Mouse (Mus musculus) forebrain, embryonic 10.5 days (tissue): ENCODE data around the gene Pola1. TPM values are rescaled to one million over a fixed set of nuclear protein-coding genes. Genes with fewer than 3 reads are reported as not detected.

ENCODE experiments used
- DNase-seq: peaks from one replicate; pipeline ENCODE4 v3.0.0-alpha.2; 2017; ENCODE audit warnings: low spot score; ENCODE audit errors: extremely low spot score
- H3K27ac ChIP-seq: fragments of 300-500 bp; sonication (generic); 2 replicates; pipeline ENCODE4 v1.5.1; 2016; ENCODE audit warnings: mild to moderate bottlenecking
- H3K27me3 ChIP-seq: fragments of 300-500 bp; sonication (generic); 2 replicates; pipeline ENCODE4 v1.6.1; 2016; ENCODE audit warnings: mild to moderate bottlenecking; ENCODE audit not compliant: poor library complexity, severe bottlenecking
- H3K36me3 ChIP-seq: fragments of 300-500 bp; sonication (generic); replicated peaks from 2 replicates; pipeline ENCODE4 v1.6.1; 2016; ENCODE audit warnings: mild to moderate bottlenecking, moderate library complexity
- H3K4me1 ChIP-seq: fragments of 300-500 bp; sonication (generic); 2 replicates; pipeline ENCODE4 v1.6.1; 2016
- H3K4me3 ChIP-seq: fragments of 300-500 bp; sonication (generic); 2 replicates; pipeline ENCODE4 v1.5.1; 2016; ENCODE audit warnings: mild to moderate bottlenecking, moderate library complexity
- H3K9me3 ChIP-seq: fragments of 300-500 bp; sonication (generic); 2 replicates; pipeline ENCODE4 v1.6.1; 2016; ENCODE audit warnings: mild to moderate bottlenecking, moderate library complexity
- WGBS: fragments of 180-500 bp; shearing (Covaris S2); methylation state at CpG from one replicate; pipeline ENCODE4 v1.1.7; 2016; 5-methylcytosine and 5-hydroxymethylcytosine counted together
- polyA plus RNA-seq: library from polyadenylated mRNA; unstranded; fragments of >200 nt; fragmentation: Nextera tagmentation; extraction: Ambion mirVana; gene quantifications from 2 replicates; pipeline ENCODE4 v1.2.1, GENCODE M21; 2016

Gene Pola1
- polyA plus RNA-seq, 1 experiment from 2014 or later = 30.7 TPM

- H3K4me1 ChIP-seq = no peaks in the 10 kb centered on the region
- H3K9me3 ChIP-seq = no peaks in the 10 kb centered on the region
- DNase-seq = no peak
- no peaks in the 10 kb centered on the region for H3K27me3 ChIP-seq
- no peak overlapping the region for H3K4me3 ChIP-seq
- peaks cover 5% of the 10 kb centered on the region; the same call in 1 of the 2 replicates for H3K36me3 ChIP-seq
- WGBS = 71% methylated on average over 3 of the region's 3 CpGs
- H3K27ac ChIP-seq = no peak overlapping the region
These were observed 234.9 kb downstream of the Pola1 start for GRCm38 (mm10) chrX:93397089-93397488.

- peaks cover 30% of the 10 kb centered on the region for H3K27me3 ChIP-seq
- H3K4me1 ChIP-seq = no peaks in the 10 kb centered on the region
- H3K4me3 ChIP-seq = no peak overlapping the region
- WGBS = 75% methylated on average over 9 of the region's 9 CpGs
- no peak for DNase-seq
- no peaks in the 10 kb centered on the region for H3K36me3 ChIP-seq
- no peaks in the 10 kb centered on the region for H3K9me3 ChIP-seq
- H3K27ac ChIP-seq = no peak overlapping the region
These were observed 254.5 kb downstream of the Pola1 start for GRCm38 (mm10) chrX:93377285-93377972.

- Histone ChIP-seq H3K27ac (no peak overlapping the region), H3K4me1 (no peaks in the 10 kb centered on the region), H3K4me3 (no peak overlapping the region), H3K27me3 (peaks cover 20% of the 10 kb centered on the region; the same call in 1 of the 2 replicates), H3K9me3 (no peaks in the 10 kb centered on the region), H3K36me3 (no peaks in the 10 kb centered on the region)
- no peak for DNase-seq
- 80% methylated on average over 1 of the region's 1 CpGs for whole genome bisulfite sequencing
These were observed 258.5 kb downstream of the Pola1 start for GRCm38 (mm10) chrX:93373503-93373902.

DNA sequence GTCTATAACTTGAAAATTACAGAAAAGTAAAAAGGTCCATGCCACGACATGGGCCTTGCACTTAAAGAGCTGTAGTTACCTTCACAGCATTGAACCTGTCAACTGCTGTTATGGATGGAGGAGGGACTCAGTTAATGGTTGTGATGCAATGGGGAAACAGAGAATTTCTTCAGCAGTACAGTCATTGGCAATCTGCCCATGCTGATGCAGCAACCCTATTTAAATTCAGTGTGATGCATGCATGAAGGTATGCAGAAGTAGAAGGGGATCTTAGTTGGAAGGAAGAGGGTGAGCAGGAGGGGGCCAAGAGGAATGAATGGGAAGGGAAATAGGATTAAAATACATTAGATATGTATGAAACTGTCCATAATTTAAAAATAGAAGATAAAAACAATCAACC is 262.2 kb downstream of the Pola1 start:
- Histone ChIP-seq H3K27ac (no peak overlapping the region), H3K4me1 (no peaks in the 10 kb centered on the region), H3K4me3 (no peak overlapping the region), H3K9me3 (no peaks in the 10 kb centered on the region), H3K36me3 (no peaks in the 10 kb centered on the region), H3K27me3 (peaks cover 3% of the 10 kb centered on the region; the same call in 1 of the 2 replicates)
- no peak for DNase-seq
- WGBS = 85% methylated on average over 1 of the region's 1 CpGs

DNA sequence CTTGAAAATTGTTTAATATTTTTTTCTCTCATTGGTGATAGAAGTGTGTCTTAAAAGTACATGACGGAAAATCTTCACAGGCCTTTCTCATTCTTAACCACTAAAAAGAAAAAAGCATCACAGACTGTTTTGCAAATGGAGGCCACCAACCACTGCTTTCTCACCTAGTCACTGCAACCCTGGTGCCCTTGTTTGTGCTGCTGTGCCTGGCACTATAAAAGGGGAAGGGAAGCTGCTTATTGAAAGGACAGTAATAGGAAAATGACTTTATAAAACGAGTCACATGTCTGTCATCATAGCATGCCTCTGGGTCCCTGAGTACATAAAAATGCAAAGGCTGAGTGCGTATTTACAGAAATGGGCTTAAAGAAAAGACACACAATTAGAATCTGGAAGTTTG is 263.7 kb downstream of the Pola1 start:
- H3K4me1 ChIP-seq = no peaks in the 10 kb centered on the region
- 90% methylated on average over 3 of the region's 3 CpGs for WGBS
- H3K27me3 ChIP-seq = no peaks in the 10 kb centered on the region
- no peak overlapping the region for H3K27ac ChIP-seq
- H3K4me3 ChIP-seq = no peak overlapping the region
- no peaks in the 10 kb centered on the region for H3K9me3 ChIP-seq
- no peak for DNase-seq
- no peaks in the 10 kb centered on the region for H3K36me3 ChIP-seq

DNA sequence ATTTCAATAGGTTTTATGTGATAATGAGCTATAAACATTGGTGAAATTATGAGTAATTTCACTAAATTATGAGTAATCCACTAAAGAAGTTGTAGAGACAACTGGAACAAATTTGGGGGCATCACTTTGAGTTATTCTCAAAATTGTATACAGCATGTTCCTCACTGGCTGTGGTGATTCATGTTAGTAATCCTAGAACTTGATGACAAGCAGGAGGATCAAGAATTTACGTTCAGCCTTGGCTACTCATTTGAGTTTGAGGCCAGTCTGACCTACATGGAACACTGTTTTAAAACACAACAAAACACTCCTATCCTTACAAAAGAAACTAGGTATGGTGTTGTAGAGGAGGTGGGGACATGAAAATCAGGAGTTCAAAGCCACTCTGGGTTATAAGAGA is 310.6 kb downstream of the Pola1 start:
- DNase-seq = no peak
- no peak overlapping the region for H3K4me3 ChIP-seq
- 75% methylated on average over 1 of the region's 1 CpGs for WGBS
- no peaks in the 10 kb centered on the region for H3K27me3 ChIP-seq
- no peaks in the 10 kb centered on the region for H3K4me1 ChIP-seq
- H3K36me3 ChIP-seq = no peaks in the 10 kb centered on the region
- no peak overlapping the region for H3K27ac ChIP-seq
- no peaks in the 10 kb centered on the region for H3K9me3 ChIP-seq

DNA sequence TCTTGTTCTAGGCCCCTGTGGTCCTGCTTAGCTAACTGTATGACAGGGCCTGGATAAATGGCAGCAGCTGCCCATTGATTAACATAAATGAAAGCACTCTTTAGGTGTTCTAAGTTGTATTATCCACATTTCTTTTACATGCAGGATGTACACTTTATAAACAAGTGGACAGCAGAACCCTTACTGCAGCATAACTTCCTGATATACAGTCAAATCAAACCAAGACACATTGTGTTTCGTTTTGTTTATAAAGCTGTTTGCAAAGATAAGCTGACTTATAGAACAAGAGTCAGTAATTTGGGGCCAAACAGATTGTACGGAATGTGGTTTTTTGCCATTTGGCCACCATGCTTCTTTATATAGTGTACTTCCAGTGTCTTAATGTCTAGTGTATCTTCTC is 312.0 kb downstream of the Pola1 start:
- WGBS = 87% methylated on average over 2 of the region's 2 CpGs
- no peak for DNase-seq
- no peak overlapping the region for H3K4me3 ChIP-seq
- H3K27ac ChIP-seq = no peak overlapping the region
- H3K9me3 ChIP-seq = no peaks in the 10 kb centered on the region
- no peaks in the 10 kb centered on the region for H3K36me3 ChIP-seq
- H3K4me1 ChIP-seq = no peaks in the 10 kb centered on the region
- H3K27me3 ChIP-seq = no peaks in the 10 kb centered on the region

- Histone ChIP-seq H3K27ac (no peak overlapping the region), H3K4me3 (no peak overlapping the region), H3K4me1 (no peaks in the 10 kb centered on the region), H3K36me3 (no peaks in the 10 kb centered on the region), H3K27me3 (no peaks in the 10 kb centered on the region), H3K9me3 (no peaks in the 10 kb centered on the region)
- no peak for DNase-seq
- 72% methylated on average over 4 of the region's 4 CpGs for WGBS
These were observed 314.4 kb downstream of the Pola1 start for GRCm38 (mm10) chrX:93317577-93317976.

- Histone ChIP-seq H3K27me3 (peaks cover 72% of the 10 kb centered on the region), H3K4me1 (peaks cover 61% of the 10 kb centered on the region), H3K9me3 (no peaks in the 10 kb centered on the region), H3K4me3 (no peak overlapping the region), H3K36me3 (no peaks in the 10 kb centered on the region), H3K27ac (no peak overlapping the region)
- 87% methylated on average over 7 of the region's 7 CpGs for WGBS
- no peak for DNase-seq
These were observed 326.2 kb downstream of the Pola1 start for GRCm38 (mm10) chrX:93305780-93306179.

DNA sequence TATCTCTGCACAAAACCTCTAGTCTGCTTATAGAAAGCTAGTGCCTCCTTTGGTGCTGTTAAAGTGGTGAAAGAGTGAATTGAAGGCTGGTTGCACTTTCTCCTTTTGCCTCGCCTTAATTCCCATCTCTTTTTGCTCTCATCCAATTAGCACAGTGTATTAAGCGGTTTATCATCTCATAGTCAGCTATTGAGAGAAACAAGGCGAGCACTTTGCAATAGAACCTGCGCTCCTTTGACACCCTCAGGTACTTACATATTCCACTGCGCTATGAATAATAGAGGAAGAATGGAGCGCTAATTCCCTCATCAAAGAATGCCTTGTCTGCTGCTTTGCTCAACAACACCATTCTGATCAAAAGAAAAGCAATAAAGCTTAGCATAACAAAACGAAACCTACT is 330.2 kb downstream of the Pola1 start:
- Histone ChIP-seq H3K9me3 (no peaks in the 10 kb centered on the region), H3K4me3 (no peak overlapping the region), H3K4me1 (peaks cover 65% of the 10 kb centered on the region), H3K27ac (no peak overlapping the region), H3K36me3 (no peaks in the 10 kb centered on the region; the same call in 1 of the 2 replicates), H3K27me3 (peaks cover 100% of the 10 kb centered on the region)
- WGBS = 10% methylated on average over 7 of the region's 7 CpGs
- DNase-seq = no peak

GRCm38 (mm10) chrX:93300183-93300815 is 331.7 kb downstream of the Pola1 start:
- Histone ChIP-seq H3K36me3 (no peaks in the 10 kb centered on the region; the same call in 1 of the 2 replicates), H3K4me1 (peaks cover 69% of the 10 kb centered on the region), H3K9me3 (no peaks in the 10 kb centered on the region), H3K27me3 (peaks cover 100% of the 10 kb centered on the region), H3K4me3 (no peak overlapping the region), H3K27ac (peak overlapping the region; percentile 74)
- DNase-seq = peak; percentile 34
- 20% methylated on average over 10 of the region's 10 CpGs for WGBS

- peaks cover 75% of the 10 kb centered on the region for H3K4me1 ChIP-seq
- no peak for DNase-seq
- H3K36me3 ChIP-seq = peaks cover under 1% of the 10 kb centered on the region; the same call in 1 of the 2 replicates
- peak overlapping the region; percentile 85 for H3K27ac ChIP-seq
- H3K9me3 ChIP-seq = no peaks in the 10 kb centered on the region
- 10% methylated on average over 6 of the region's 6 CpGs for WGBS
- H3K4me3 ChIP-seq = peak overlapping the region; percentile 44; the same call in 1 of the 2 replicates
- H3K27me3 ChIP-seq = peaks cover 100% of the 10 kb centered on the region
These were observed 332.2 kb downstream of the Pola1 start for GRCm38 (mm10) chrX:93299771-93300170.

- peak overlapping the region; percentile 44 for H3K4me3 ChIP-seq
- no peaks in the 10 kb centered on the region for H3K9me3 ChIP-seq
- peak; percentile 38 for DNase-seq
- peaks cover 6% of the 10 kb centered on the region for H3K36me3 ChIP-seq
- H3K27ac ChIP-seq = peak overlapping the region; percentile 85
- WGBS = 17% methylated on average over 37 of the region's 43 CpGs
- peaks cover 100% of the 10 kb centered on the region for H3K27me3 ChIP-seq
- H3K4me1 ChIP-seq = peaks cover 76% of the 10 kb centered on the region
These were observed 332.8 kb downstream of the Pola1 start for GRCm38 (mm10) chrX:93299046-93299626.
